Mouse (Mus musculus): ENCODE data around the gene Eci3. TPM values are rescaled to one million over a fixed set of nuclear protein-coding genes. Genes with fewer than 3 reads are reported as not detected.
A peak's percentile ranks its signal among the peaks of the same experiment; 100 is the strongest.
"Not testable (repeated sequence)": the region's sequence is repeated elsewhere in the genome, so short reads cannot be mapped to it uniquely, and the experiment has no call there.

Gene Eci3
- 0.36 and 0.47 TPM in 2 replicates for polyA plus RNA-seq (2016; fragmentation: Nextera tagmentation; extraction: Ambion mirVana)

GRCm38 (mm10) chr13:34963511-34964397 lies at the start of gene Eci3:
Eci3 (minus strand) TSS chr13:34963810.
- ATAC-seq (ENCODE audit: insufficient number of reproducible peaks, low FRiP score): peak; percentile 61
- WGBS: 2% methylated on average over 32 of the region's 32 CpGs
- Histone ChIP-seq H3K9ac (peak within 1 kb of the TSS; percentile 73), H3K27ac (ENCODE audit: poor library complexity, severe bottlenecking) (no peak within 1 kb of the TSS), H3K9me3 (replicated peaks) (no peaks in the 10 kb centered on the region), H3K27me3 (replicated peaks) (peaks cover 21% of the 10 kb centered on the region), H3K4me2 (peak within 1 kb of the TSS; percentile 95), H3K4me3 (peak within 1 kb of the TSS; percentile 60), H3K4me1 (replicated peaks) (peaks cover 6% of the 10 kb centered on the region; the same call in 1 of the 2 replicates), H3K36me3 (no peaks in the 10 kb centered on the region)

GRCm38 (mm10) chr13:34995925-34996324 lies 32.3 kb upstream of the Eci3 start:
- H3K9me3 ChIP-seq (replicated peaks): peaks cover 10% of the 10 kb centered on the region
- peaks cover 27% of the 10 kb centered on the region for H3K4me1 ChIP-seq (replicated peaks)
- no peak for ATAC-seq (ENCODE audit: insufficient number of reproducible peaks, low FRiP score)
- H3K27ac ChIP-seq (ENCODE audit: poor library complexity, severe bottlenecking): no peak overlapping the region
- H3K4me2 ChIP-seq: no peak overlapping the region
- H3K4me3 ChIP-seq: no peak overlapping the region
- H3K36me3 ChIP-seq: no peaks in the 10 kb centered on the region
- H3K27me3 ChIP-seq (replicated peaks): no peaks in the 10 kb centered on the region
- 51% methylated on average over 2 of the region's 2 CpGs for WGBS
- no peak overlapping the region for H3K9ac ChIP-seq

DNA sequence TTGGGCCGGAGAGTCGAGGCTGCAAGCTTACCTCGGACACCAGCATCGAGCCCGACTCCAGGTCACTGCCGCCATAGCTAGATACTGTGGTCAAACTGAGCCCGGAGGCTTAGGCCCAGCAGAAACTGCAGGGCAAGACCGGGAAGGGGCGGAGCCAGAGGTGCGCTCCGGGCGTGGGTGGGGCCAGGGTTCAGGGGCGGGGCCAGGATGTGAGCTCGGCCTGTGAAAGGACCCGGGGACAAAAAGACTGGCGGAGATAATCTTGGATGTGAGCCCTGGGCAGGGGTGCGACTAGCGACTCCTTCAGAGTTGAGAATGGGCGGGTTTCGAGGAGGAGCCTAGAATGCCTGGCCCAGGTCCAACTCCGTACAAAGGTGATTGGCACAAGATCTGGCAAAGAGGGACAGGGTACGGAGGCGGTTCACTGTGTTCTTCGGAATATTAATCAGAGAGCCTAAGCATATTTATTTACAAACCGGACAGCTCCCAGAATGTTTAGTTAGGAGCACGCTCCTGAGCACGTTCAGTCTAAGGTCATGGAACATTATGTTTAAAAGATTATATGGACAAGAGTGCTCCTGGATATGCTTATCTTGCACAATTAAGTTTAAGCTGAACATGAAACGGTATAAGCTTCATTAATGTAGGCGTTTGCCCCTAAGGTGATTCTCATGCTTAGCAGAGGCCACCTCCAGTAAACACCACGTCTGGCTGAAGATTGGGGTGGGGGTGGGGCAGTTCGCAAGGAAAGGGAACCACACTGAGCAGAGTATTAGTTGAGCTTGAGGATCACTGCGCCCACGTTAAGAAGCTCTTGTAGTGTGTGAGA lies 30.6 kb upstream of the Eci3 start:
- ATAC-seq (ENCODE audit: insufficient number of reproducible peaks, low FRiP score): peak; percentile 96
- H3K9me3 ChIP-seq (replicated peaks): peaks cover 10% of the 10 kb centered on the region
- WGBS: under 1% methylated on average over 33 of the region's 33 CpGs
- H3K9ac ChIP-seq: peak overlapping the region; percentile 82
- no peaks in the 10 kb centered on the region for H3K27me3 ChIP-seq (replicated peaks)
- H3K27ac ChIP-seq (ENCODE audit: poor library complexity, severe bottlenecking): peak overlapping the region; percentile 89
- H3K4me2 ChIP-seq: peak overlapping the region; percentile 75
- peaks cover 14% of the 10 kb centered on the region for H3K36me3 ChIP-seq
- H3K4me1 ChIP-seq (replicated peaks): peaks cover 27% of the 10 kb centered on the region
- peak overlapping the region; percentile 68 for H3K4me3 ChIP-seq

DNA sequence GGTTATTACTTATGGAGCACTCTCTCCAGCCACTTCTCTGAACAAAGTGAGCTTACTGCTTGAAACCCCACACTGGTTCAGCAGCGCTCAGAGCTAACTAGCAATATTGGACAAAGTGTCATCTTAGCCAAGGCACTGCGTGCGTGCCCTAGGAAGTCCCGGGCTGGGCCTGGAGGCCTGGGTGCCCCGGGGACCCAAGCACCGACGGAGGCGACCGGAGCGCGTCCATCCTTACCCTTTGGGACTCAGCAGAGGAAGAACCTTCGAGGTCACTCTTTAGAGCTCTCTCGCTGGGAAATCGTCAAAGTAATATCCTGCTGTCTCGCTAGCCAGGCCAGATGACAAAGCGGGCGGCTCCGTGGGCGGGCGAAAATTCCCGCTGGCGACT lies 30.0 kb upstream of the Eci3 start:
- Histone ChIP-seq H3K4me1 (replicated peaks) (peaks cover 27% of the 10 kb centered on the region), H3K27me3 (replicated peaks) (no peaks in the 10 kb centered on the region), H3K9ac (peak overlapping the region; percentile 82), H3K4me2 (peak overlapping the region; percentile 75), H3K9me3 (replicated peaks) (peaks cover 5% of the 10 kb centered on the region; the same call in 1 of the 2 replicates), H3K4me3 (peak overlapping the region; percentile 68), H3K36me3 (peaks cover 20% of the 10 kb centered on the region), H3K27ac (ENCODE audit: poor library complexity, severe bottlenecking) (peak overlapping the region; percentile 89)
- under 1% methylated on average over 22 of the region's 22 CpGs for WGBS
- peak; percentile 75 for ATAC-seq (ENCODE audit: insufficient number of reproducible peaks, low FRiP score)

DNA sequence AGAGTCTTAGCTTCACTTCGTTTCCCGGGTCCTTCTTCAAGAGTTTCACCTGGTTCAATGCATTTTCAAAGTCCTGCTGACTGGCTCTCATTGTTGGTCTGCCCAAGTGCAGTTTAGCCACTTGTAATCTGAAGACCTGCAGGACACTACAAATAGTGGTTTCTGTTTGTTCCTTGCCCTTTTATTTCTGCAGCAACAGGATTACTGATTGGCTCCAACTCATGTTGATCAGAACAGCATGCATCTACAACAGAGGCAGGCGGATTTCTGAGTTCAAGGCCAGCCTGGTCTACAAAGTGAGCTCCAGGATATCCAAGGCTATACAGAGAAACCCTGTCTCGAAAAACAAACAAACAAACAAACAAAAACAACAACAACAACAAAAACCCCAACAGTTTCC lies 29.5 kb upstream of the Eci3 start:
- WGBS: 69% methylated on average over 4 of the region's 4 CpGs
- H3K27me3 ChIP-seq (replicated peaks): no peaks in the 10 kb centered on the region
- ATAC-seq (ENCODE audit: insufficient number of reproducible peaks, low FRiP score): no peak
- H3K4me1 ChIP-seq (replicated peaks): peaks cover 27% of the 10 kb centered on the region
- H3K9me3 ChIP-seq (replicated peaks): peaks cover 2% of the 10 kb centered on the region; the same call in 1 of the 2 replicates
- H3K27ac ChIP-seq (ENCODE audit: poor library complexity, severe bottlenecking): no peak overlapping the region
- H3K36me3 ChIP-seq: peaks cover 25% of the 10 kb centered on the region
- H3K9ac ChIP-seq: peak overlapping the region; percentile 82
- H3K4me3 ChIP-seq: peak overlapping the region; percentile 68
- peak overlapping the region; percentile 75 for H3K4me2 ChIP-seq

- H3K4me2 ChIP-seq: peak overlapping the region; percentile 7; the same call in 1 of the 2 replicates
- 64% methylated on average over 4 of the region's 4 CpGs for WGBS
- H3K36me3 ChIP-seq: peaks cover 39% of the 10 kb centered on the region
- no peak overlapping the region for H3K9ac ChIP-seq
- no peak for ATAC-seq (ENCODE audit: insufficient number of reproducible peaks, low FRiP score)
- H3K27ac ChIP-seq (ENCODE audit: poor library complexity, severe bottlenecking): no peak overlapping the region
- H3K27me3 ChIP-seq (replicated peaks): no peaks in the 10 kb centered on the region
- H3K9me3 ChIP-seq (replicated peaks): no peaks in the 10 kb centered on the region
- H3K4me1 ChIP-seq (replicated peaks): peaks cover 27% of the 10 kb centered on the region
- no peak overlapping the region for H3K4me3 ChIP-seq
These were observed 28.1 kb upstream of the Eci3 start for GRCm38 (mm10) chr13:34991581-34992273.

GRCm38 (mm10) chr13:34983479-34983878 lies 19.9 kb upstream of the Eci3 start:
- not testable (repeated sequence) for H3K4me1 ChIP-seq (replicated peaks); H3K4me3 ChIP-seq; H3K27ac ChIP-seq (ENCODE audit: poor library complexity, severe bottlenecking); H3K9ac ChIP-seq; ATAC-seq (ENCODE audit: insufficient number of reproducible peaks, low FRiP score); H3K27me3 ChIP-seq (replicated peaks); H3K9me3 ChIP-seq (replicated peaks); H3K4me2 ChIP-seq
- H3K36me3 ChIP-seq: peaks cover 88% of the 10 kb centered on the region
- 98% methylated on average over 1 of the region's 1 CpGs for WGBS

DNA sequence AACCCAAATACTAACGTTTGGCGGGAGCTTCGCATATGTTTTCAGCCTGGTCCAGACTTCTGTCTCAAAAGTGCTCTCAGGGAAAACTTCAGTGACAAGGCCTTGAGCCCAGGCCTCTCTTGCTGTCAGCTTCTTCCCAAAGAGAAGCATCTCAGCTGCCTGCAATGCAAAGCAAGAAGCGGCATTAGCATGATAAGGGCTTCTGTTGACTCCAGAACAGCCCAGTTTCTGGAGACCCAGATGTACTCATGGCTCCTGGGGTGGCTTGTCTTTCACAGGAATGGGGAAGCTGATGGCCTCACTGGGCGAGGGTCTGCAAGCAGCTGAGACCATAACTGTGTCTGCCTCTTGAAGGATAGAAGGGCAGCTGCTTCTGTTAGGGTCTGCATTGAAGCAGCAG lies 15.0 kb upstream of the Eci3 start:
- not testable (repeated sequence) for H3K4me3 ChIP-seq; H3K9me3 ChIP-seq (replicated peaks); H3K4me1 ChIP-seq (replicated peaks); ATAC-seq (ENCODE audit: insufficient number of reproducible peaks, low FRiP score); H3K27ac ChIP-seq (ENCODE audit: poor library complexity, severe bottlenecking); H3K4me2 ChIP-seq; H3K27me3 ChIP-seq (replicated peaks); H3K9ac ChIP-seq
- WGBS: 75% methylated on average over 5 of the region's 5 CpGs
- H3K36me3 ChIP-seq: peaks cover 66% of the 10 kb centered on the region

- H3K9me3 ChIP-seq (replicated peaks): no peaks in the 10 kb centered on the region
- no peaks in the 10 kb centered on the region for H3K27me3 ChIP-seq (replicated peaks)
- H3K9ac ChIP-seq: no peak overlapping the region
- no peak overlapping the region for H3K27ac ChIP-seq (ENCODE audit: poor library complexity, severe bottlenecking)
- H3K4me2 ChIP-seq: no peak overlapping the region
- H3K4me3 ChIP-seq: no peak overlapping the region
- peaks cover 58% of the 10 kb centered on the region for H3K36me3 ChIP-seq
- ATAC-seq (ENCODE audit: insufficient number of reproducible peaks, low FRiP score): 0 out of 2 replicates have a peak, but pooled peaks have one; percentile 66
- H3K4me1 ChIP-seq (replicated peaks): no peaks in the 10 kb centered on the region
- 92% methylated on average over 3 of the region's 3 CpGs for WGBS
These were observed 13.8 kb upstream of the Eci3 start for GRCm38 (mm10) chr13:34977410-34977809.

DNA sequence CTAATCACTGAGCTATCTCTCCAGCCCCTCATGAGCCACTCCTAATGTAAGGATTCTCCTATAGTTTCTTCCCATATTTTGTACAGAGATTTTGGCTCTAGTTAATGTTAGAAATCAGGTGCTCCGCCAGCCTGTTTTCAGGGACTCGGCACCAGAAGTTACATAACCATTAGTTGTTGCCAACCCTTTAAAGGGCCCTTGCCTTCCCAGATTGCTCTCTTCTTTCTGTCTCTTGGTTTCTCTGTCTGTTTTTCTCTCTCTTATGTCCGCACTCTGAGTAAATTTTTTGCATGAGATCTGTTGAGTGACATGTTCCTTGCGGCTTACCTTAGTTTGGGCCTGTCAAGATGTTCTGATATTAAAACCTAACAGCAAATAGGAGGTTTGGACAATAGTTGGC lies 12.5 kb upstream of the Eci3 start:
- no peak for ATAC-seq (ENCODE audit: insufficient number of reproducible peaks, low FRiP score)
- no peak overlapping the region for H3K27ac ChIP-seq (ENCODE audit: poor library complexity, severe bottlenecking)
- WGBS: 85% methylated on average over 4 of the region's 4 CpGs
- H3K9ac ChIP-seq: no peak overlapping the region
- H3K4me1 ChIP-seq (replicated peaks): no peaks in the 10 kb centered on the region
- no peaks in the 10 kb centered on the region for H3K27me3 ChIP-seq (replicated peaks)
- H3K9me3 ChIP-seq (replicated peaks): no peaks in the 10 kb centered on the region
- H3K4me2 ChIP-seq: no peak overlapping the region
- H3K36me3 ChIP-seq: peaks cover 48% of the 10 kb centered on the region
- H3K4me3 ChIP-seq: no peak overlapping the region

Measured in heart, embryonic 12.5 days (tissue).